Mouse (Mus musculus): ENCODE measurements around the gene Hist2h2bb. TPM values are rescaled to one million over a fixed set of nuclear protein-coding genes. Genes with fewer than 3 reads are reported as not detected.
"Not testable (repeated sequence)": the region's sequence is repeated elsewhere in the genome, so short reads cannot be mapped to it uniquely, and the experiment has no call there.

The Hist2h2bb gene
- polyA plus RNA-seq, 1 experiment from 2014 or later = 18.9 TPM

DNA sequence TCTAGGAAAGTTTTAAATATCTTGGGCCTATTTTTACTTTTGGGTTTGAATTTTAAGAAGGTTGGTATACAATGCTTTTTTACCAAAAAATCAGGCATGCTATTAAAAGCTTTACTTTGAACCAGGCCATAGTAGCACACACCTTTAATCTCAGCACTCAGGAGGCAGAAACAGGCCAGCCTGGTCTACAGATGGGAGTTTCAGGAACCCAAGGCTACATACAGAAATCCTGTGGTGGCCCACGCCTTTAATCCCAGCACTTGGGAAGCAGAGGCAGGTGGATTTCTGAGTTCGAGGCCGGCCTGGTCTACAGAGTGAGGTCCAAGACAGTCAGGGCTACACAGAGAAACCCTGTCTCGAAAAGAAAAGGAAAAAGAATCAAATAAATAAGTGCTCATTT is 2.0 kb upstream of the Hist2h2bb start:
- Histone ChIP-seq H3K9me3 (ENCODE audit: control insufficient read depth, low read length) (no peaks in the 10 kb centered on the region), H3K9ac (ENCODE audit: low read depth, low read length) (peak overlapping the region; percentile 66), H3K4me1 (replicated peaks; ENCODE audit: control insufficient read depth, insufficient read depth, low read length) (peaks cover 16% of the 10 kb centered on the region), H3K4me3 (ENCODE audit: low read depth, low read length) (no peak overlapping the region), H3K27me3 (replicated peaks; ENCODE audit: control insufficient read depth, insufficient read depth, low read length) (no peaks in the 10 kb centered on the region), H3K36me3 (ENCODE audit: control insufficient read depth, insufficient read depth, low read length) (no peaks in the 10 kb centered on the region), H3K27ac (ENCODE audit: low read depth, low read length) (peak overlapping the region; percentile 93), H3K4me2 (no peak overlapping the region)
- ATAC-seq (replicated peaks; ENCODE audit: low FRiP score) (no peak), DNase-seq (ENCODE audit: low spot score) (no peak)
- 82% methylated on average over 4 of the region's 4 CpGs for WGBS

DNA sequence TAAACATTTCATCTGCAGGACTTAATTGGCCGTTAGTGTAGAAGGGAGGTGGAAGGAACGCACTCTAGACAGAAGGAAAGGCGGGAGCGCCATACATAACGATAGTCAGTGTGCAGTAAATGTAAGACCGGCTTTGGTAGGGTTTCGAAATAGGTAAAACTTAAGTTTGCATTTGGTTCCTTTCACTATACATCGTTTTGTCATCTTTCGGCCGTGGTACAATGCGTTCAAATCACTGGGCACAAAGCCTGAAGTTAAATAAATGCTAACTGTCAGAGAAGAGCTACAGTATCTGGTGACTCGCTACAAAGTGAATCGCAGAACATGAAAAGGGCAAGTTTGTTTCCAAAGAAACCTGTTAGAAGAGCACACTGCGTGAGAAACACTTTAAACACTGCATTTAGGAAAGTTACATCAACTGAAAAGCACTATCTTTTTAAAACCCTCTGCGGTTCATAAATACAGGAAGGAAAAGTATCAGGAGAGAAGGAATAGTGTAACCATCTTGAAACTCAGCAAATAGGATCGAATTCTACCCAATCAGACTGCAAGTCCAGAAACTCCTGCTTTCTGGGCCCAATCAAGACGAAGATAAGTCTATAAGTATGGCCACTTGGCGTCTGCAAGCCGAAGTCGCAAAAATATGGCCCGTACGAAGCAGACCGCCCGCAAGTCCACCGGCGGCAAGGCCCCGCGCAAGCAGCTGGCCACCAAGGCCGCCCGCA is 1.3 kb upstream of the Hist2h2bb start, which contains the start of gene Hist2h3b:
Gene Hist2h3b, plus strand, starts transcription at position 604 of the 725 bp plus-strand sequence.
- ATAC-seq (replicated peaks; ENCODE audit: low FRiP score) (peak; percentile 60), DNase-seq (ENCODE audit: low spot score) (peak; percentile 76)
- H3K36me3 ChIP-seq (ENCODE audit: control insufficient read depth, insufficient read depth, low read length) = no peaks in the 10 kb centered on the region
- H3K4me2 ChIP-seq = peak within 1 kb of the TSS; percentile 82
- H3K4me1 ChIP-seq (replicated peaks; ENCODE audit: control insufficient read depth, insufficient read depth, low read length) = peaks cover 16% of the 10 kb centered on the region
- WGBS = 21% methylated on average over 30 of the region's 30 CpGs
- H3K9me3 ChIP-seq (ENCODE audit: control insufficient read depth, low read length) = no peaks in the 10 kb centered on the region
- peak within 1 kb of the TSS; percentile 88 for H3K9ac ChIP-seq (ENCODE audit: low read depth, low read length)
- no peaks in the 10 kb centered on the region for H3K27me3 ChIP-seq (replicated peaks; ENCODE audit: control insufficient read depth, insufficient read depth, low read length)
- peak within 1 kb of the TSS; percentile 53 for H3K4me3 ChIP-seq (ENCODE audit: low read depth, low read length)
- H3K27ac ChIP-seq (ENCODE audit: low read depth, low read length) = peak within 1 kb of the TSS; percentile 100

DNA sequence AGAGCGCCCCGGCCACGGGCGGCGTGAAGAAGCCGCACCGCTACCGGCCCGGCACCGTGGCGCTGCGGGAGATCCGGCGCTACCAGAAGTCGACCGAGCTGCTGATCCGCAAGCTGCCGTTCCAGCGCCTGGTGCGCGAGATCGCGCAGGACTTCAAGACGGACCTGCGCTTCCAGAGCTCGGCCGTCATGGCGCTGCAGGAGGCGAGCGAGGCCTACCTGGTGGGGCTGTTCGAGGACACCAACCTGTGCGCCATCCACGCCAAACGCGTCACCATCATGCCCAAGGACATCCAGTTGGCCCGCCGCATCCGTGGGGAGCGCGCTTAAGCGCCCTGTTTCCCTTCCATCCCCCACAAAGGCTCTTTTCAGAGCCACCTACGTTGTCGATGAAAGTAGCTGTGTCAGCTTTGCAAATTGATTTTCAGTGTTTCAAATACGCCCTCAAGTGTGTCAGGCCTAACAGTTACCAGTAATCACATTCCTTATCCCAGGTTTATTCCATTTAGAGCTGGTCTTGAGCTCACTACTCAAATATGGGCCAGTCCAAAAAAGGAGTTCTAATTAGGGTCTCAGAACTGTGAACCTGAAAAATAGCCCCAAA is 675 bp upstream of the Hist2h2bb start:
- not testable (repeated sequence) for H3K27me3 ChIP-seq (replicated peaks; ENCODE audit: control insufficient read depth, insufficient read depth, low read length); H3K9me3 ChIP-seq (ENCODE audit: control insufficient read depth, low read length); H3K36me3 ChIP-seq (ENCODE audit: control insufficient read depth, insufficient read depth, low read length); DNase-seq (ENCODE audit: low spot score)
- peaks cover 16% of the 10 kb centered on the region for H3K4me1 ChIP-seq (replicated peaks; ENCODE audit: control insufficient read depth, insufficient read depth, low read length)
- peak overlapping the region; percentile 53 for H3K4me3 ChIP-seq (ENCODE audit: low read depth, low read length)
- H3K27ac ChIP-seq (ENCODE audit: low read depth, low read length) = peak overlapping the region; percentile 100
- ATAC-seq (replicated peaks; ENCODE audit: low FRiP score) = peak; percentile 46
- under 1% methylated on average over 12 of the region's 44 CpGs for WGBS
- peak overlapping the region; percentile 88 for H3K9ac ChIP-seq (ENCODE audit: low read depth, low read length)
- peak overlapping the region; percentile 82 for H3K4me2 ChIP-seq

DNA sequence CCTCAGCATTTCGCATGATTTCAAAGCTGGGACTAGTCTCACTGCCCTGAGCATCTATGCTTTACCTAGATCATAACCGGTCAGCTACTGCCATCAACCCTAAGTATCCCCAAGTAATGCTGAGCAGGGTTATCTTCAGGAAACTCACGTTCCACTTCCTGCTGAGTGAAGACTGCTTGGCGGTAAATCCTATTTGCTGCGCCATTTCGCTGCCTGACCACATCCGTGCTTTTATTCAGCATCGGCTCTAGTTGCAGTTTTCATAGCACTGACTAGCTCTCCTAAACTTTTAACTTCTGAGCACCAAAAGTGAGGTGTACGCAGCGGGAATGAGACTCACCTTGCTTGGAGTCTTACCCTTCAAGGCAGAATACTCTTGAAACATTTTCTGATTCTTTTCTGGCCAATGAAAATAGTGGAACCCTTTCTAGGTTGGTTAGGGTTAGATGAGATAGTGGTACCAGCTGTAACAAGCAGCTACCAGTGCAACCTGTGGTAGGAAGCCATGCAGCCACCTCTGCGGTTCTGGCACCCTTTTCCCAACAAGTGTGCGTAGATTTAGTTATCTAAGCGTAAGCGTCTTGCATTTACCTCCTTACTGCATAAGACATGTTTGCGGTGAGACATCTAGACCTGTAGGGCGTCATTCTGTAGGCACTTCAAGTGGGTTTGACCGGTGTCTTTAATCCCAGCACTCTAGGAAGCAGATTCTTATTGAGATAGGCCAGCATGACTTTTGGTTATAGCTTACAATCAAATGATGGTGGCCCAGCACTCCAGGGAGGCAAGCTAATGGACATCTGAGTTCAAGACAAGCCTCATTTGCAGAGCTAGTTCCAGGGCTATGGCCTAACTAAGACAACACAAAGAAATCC is 4.3 kb downstream of the Hist2h2bb start:
- Histone ChIP-seq H3K36me3 (ENCODE audit: control insufficient read depth, insufficient read depth, low read length) (no peaks in the 10 kb centered on the region), H3K9ac (ENCODE audit: low read depth, low read length) (no peak overlapping the region), H3K4me3 (ENCODE audit: low read depth, low read length) (no peak overlapping the region), H3K4me2 (peak overlapping the region; percentile 19; the same call in 1 of the 2 replicates), H3K27me3 (replicated peaks; ENCODE audit: control insufficient read depth, insufficient read depth, low read length) (no peaks in the 10 kb centered on the region), H3K27ac (ENCODE audit: low read depth, low read length) (no peak overlapping the region), H3K9me3 (ENCODE audit: control insufficient read depth, low read length) (no peaks in the 10 kb centered on the region), H3K4me1 (replicated peaks; ENCODE audit: control insufficient read depth, insufficient read depth, low read length) (peaks cover 13% of the 10 kb centered on the region)
- no peak for DNase-seq (ENCODE audit: low spot score)
- WGBS = 65% methylated on average over 17 of the region's 17 CpGs
- no peak for ATAC-seq (replicated peaks; ENCODE audit: low FRiP score)

DNA sequence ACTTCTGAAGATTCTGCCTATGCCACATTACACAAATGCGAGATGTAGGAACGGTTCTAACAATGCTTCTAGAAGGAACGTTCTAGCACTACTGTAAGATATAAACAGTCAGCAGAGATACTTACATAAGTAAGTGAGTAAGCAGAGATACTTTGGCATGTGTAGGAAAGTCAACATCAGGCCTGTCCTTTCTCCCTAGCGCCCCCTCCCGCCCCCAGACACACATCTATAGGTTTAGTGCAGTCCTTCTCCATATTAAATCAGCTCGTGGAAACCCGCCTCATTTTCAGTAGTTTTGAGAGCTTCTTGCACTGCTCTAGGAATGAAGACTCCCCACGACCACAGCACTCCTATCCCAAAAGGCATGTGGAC is 7.9 kb downstream of the Hist2h2bb start:
- Histone ChIP-seq H3K27me3 (replicated peaks; ENCODE audit: control insufficient read depth, insufficient read depth, low read length) (no peaks in the 10 kb centered on the region), H3K9ac (ENCODE audit: low read depth, low read length) (peak overlapping the region; percentile 72), H3K9me3 (ENCODE audit: control insufficient read depth, low read length) (no peaks in the 10 kb centered on the region), H3K4me2 (peak overlapping the region; percentile 94), H3K4me3 (ENCODE audit: low read depth, low read length) (peak overlapping the region; percentile 58), H3K4me1 (replicated peaks; ENCODE audit: control insufficient read depth, insufficient read depth, low read length) (peaks cover 9% of the 10 kb centered on the region), H3K36me3 (ENCODE audit: control insufficient read depth, insufficient read depth, low read length) (no peaks in the 10 kb centered on the region), H3K27ac (ENCODE audit: low read depth, low read length) (peak overlapping the region; percentile 74)
- ATAC-seq (replicated peaks; ENCODE audit: low FRiP score) (peak; percentile 78), DNase-seq (ENCODE audit: low spot score) (no peak)
- whole genome bisulfite sequencing = 15% methylated on average over 8 of the region's 8 CpGs

DNA sequence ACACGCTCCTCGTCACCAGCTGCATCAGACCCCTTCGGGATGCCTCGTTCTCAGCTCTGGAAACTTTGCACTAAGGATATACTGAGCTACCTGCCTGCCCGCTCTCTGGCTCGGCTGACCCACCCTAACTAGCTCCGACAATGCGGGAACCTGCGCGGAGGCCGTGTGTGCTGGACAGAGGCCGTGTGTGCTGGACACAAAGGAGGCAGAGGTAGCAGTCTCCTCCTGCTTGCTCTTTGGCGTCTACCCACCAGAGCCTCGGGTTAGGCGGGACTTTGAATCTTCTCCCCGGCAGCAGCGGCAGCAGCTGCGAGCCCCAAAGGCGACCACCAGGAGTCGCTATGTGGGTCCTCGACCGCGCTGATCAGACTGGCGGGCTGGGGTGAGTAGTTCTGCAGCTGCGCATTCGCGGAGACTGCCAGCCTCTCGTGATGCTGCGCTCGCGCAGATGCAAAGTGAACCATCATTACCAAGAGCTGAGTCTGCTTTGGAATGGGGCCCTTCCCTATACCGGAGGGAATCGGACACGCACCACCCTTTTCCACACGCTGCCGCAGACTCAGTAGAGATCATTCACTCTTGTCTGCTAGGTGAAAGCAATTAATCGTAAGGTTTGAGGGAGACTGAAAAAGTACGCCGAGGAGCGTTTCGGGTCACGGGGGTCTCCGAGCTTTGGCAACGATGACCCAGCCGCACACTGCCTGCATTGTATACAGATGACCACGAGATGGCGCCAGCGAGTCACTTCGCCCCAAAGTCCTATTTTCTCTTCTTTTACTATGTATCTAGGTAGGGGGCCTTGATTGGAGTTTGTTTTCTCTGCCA is 8.5 kb downstream of the Hist2h2bb start:
- DNase-seq (ENCODE audit: low spot score) (peak; percentile 92), ATAC-seq (replicated peaks; ENCODE audit: low FRiP score) (peak; percentile 91)
- Histone ChIP-seq H3K4me1 (replicated peaks; ENCODE audit: control insufficient read depth, insufficient read depth, low read length) (peaks cover 9% of the 10 kb centered on the region), H3K4me3 (ENCODE audit: low read depth, low read length) (peak overlapping the region; percentile 58), H3K27me3 (replicated peaks; ENCODE audit: control insufficient read depth, insufficient read depth, low read length) (no peaks in the 10 kb centered on the region), H3K27ac (ENCODE audit: low read depth, low read length) (peak overlapping the region; percentile 74), H3K36me3 (ENCODE audit: control insufficient read depth, insufficient read depth, low read length) (no peaks in the 10 kb centered on the region), H3K9ac (ENCODE audit: low read depth, low read length) (peak overlapping the region; percentile 72), H3K4me2 (peak overlapping the region; percentile 94), H3K9me3 (ENCODE audit: control insufficient read depth, low read length) (no peaks in the 10 kb centered on the region)
- under 1% methylated on average over 49 of the region's 49 CpGs for WGBS

DNA sequence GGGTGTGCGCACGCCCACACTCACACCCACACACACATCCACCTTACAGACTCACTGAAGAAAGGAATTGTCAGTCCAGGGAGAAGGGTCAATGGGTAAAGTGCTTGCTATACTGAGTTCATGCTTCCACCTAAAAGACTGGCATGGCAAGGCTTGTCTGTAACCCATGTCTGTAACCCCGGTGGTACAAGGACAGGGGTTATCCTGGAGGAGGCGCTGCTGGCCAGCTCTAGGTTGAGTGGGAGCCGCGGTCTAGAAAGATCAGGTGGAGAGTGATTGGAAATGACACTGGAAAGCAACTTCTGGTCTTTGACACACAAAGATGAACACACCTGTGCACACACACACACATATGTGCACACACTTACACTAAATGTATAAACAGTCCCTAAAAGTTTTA is 11.1 kb downstream of the Hist2h2bb start:
- no peak overlapping the region for H3K27ac ChIP-seq (ENCODE audit: low read depth, low read length)

DNA sequence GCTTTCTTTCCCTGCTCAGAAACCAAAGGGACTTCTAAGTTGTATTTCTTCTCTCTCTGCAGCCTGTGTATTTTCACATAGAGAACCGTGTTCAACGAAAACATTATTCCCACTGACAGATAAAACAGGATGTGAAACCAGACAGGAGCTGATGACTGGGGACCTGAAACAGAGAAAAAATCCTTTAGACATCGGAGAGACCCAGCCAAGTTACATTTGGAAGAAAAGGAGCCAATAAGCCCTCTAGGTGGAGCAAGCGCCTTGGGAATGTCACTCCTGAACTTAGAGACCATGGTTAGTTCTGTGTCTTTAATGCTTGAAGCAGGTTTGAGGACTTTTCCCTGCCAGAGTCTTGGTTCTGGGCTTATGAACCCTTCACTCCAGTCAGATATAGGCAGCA is 14.9 kb downstream of the Hist2h2bb start:
- Histone ChIP-seq H3K4me3 (ENCODE audit: low read depth, low read length) (no peak overlapping the region), H3K4me1 (replicated peaks; ENCODE audit: control insufficient read depth, insufficient read depth, low read length) (peaks cover 6% of the 10 kb centered on the region), H3K27ac (ENCODE audit: low read depth, low read length) (no peak overlapping the region), H3K27me3 (replicated peaks; ENCODE audit: control insufficient read depth, insufficient read depth, low read length) (no peaks in the 10 kb centered on the region), H3K9ac (ENCODE audit: low read depth, low read length) (no peak overlapping the region), H3K36me3 (ENCODE audit: control insufficient read depth, insufficient read depth, low read length) (no peaks in the 10 kb centered on the region), H3K4me2 (peak overlapping the region; percentile 35), H3K9me3 (ENCODE audit: control insufficient read depth, low read length) (no peaks in the 10 kb centered on the region)
- ATAC-seq (replicated peaks; ENCODE audit: low FRiP score) (no peak), DNase-seq (ENCODE audit: low spot score) (no peak)
- 19% methylated on average over 4 of the region's 4 CpGs for WGBS

More for the DNA sequence above, 11.1 kb downstream of the Hist2h2bb start:
- no peak overlapping the region for H3K4me3 ChIP-seq (ENCODE audit: low read depth, low read length)
- no peak for DNase-seq (ENCODE audit: low spot score)
- H3K27me3 ChIP-seq (replicated peaks; ENCODE audit: control insufficient read depth, insufficient read depth, low read length) = no peaks in the 10 kb centered on the region
- H3K36me3 ChIP-seq (ENCODE audit: control insufficient read depth, insufficient read depth, low read length) = no peaks in the 10 kb centered on the region
- ATAC-seq (replicated peaks; ENCODE audit: low FRiP score) = no peak
- peaks cover 15% of the 10 kb centered on the region for H3K4me1 ChIP-seq (replicated peaks; ENCODE audit: control insufficient read depth, insufficient read depth, low read length)
- H3K9ac ChIP-seq (ENCODE audit: low read depth, low read length) = no peak overlapping the region
- H3K4me2 ChIP-seq = no peak overlapping the region
- WGBS = 57% methylated on average over 6 of the region's 6 CpGs
- H3K9me3 ChIP-seq (ENCODE audit: control insufficient read depth, low read length) = no peaks in the 10 kb centered on the region
